Mouse (Mus musculus): ENCODE data around the gene 9530068E07Rik. TPM values are rescaled to one million over a fixed set of nuclear protein-coding genes. Genes with fewer than 3 reads are reported as not detected.

Gene 9530068E07Rik
- total RNA-seq, 4 experiments from 2014 or later, result 55.4 to 66.6 (median 57.7) TPM

DNA sequence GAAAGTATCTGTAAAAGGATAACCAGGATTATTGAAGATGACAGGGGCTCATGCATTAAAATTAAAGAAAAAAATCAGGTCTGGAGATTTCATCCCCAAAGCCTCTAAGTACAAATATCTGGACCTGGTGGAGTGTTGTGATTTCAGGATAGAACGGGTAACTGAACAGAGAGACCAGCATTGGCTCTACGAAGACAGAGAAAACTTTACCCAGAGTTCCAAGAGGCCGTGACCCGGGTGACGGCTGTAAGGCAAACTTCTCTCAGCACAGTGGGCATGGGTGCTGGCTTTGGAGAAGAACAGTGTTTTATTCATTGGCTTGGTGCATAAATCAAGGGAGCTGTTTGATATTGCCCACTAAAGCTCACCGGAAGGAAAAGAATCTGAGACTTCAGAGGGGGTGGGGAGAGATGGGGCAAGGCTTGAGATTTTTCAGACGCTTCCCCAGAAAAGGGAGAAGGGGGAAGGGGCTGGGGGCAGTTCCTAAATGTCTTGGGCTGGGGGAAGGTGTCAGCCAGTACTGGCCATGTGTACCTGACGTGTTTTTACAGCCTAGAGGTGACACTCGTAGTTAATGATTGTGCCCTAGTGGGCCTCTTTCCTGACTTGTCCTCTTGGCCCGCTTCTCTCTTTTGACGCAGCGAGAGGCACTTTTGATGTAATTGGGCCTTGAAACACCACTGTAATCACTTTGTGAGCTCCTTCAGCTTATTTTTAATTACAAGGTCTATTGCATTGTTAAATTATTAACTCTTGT is 24.2 kb downstream of the 9530068E07Rik start:
- DNase-seq (ENCODE audit: low spot score in 2 of 2), result no peak

DNA sequence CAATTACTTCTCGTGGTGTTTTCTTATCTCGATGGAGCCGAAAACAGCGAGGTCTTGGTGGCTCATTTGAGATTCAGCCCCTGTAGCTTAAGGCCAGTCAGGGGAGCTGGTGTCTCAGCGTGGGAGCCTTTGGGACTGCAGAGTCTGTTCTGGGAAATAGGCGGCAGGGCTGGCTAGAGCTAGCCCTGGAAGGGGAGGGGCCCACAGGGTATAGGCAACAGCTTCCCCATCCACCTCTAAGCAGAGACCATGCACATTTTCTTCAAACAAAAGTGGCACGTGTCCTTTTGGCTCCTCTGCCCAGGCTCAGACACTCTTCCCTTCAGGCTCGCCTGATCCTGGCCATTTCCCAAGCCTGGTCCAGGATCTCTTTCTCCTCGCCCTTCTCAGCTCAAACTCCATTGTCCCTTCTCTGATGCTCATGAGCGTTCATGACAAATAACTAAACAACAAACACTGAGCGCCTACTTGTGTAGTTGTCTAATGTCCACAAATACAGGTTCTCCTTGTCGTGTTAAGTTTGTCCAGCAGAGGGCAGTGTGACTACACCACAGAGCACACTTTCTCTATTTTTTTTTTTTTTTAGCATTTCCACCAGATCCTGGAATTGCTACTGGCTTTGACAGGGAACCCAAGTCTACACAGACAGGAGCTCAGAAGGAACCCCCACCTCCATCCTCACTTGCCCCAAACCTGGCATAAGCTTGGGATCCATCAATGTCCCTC is 25.0 kb downstream of the 9530068E07Rik start:
- DNase-seq (ENCODE audit: low spot score in 2 of 2), result peak in 1 of 2 experiments; percentile 66

DNA sequence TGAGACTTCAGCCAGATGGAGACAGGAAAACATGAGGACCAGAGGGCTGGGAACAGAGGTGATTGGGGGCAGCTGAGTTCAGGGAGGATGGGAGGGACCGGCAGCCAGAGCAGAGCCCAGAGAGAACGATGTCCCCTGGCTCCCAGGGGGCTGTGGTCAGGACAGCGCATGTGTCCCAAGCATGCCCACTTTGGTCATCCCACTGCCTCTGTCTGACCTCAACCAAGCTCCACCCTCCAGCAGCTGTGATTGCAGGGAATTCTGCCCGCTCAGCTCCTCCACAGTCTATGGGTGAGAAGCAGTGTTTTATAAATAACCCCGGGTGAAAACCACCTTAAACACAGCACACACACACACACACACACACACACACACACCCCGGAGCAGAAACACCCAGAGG is 33.2 kb downstream of the 9530068E07Rik start:
- no peak for DNase-seq (ENCODE audit: low spot score in 2 of 2)

DNA sequence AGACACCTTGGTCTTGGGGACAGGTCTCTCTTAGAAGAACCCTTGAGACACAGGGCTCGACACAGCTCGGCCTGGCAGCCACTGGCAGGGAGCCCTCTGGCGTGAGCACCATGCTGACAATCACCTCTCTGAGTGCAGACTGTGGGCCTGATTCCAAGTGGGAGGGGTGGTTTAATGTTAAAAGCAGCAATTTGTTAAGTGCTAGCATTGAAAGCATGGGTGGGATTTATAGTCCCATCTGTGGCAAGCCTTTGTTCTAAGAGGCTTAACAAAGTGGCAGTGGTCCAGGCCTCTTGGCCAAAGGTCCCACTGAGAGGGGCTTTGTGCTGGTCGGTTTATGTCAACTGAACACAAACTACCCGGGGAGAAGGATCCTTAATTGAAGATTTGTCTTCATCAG is 35.4 kb downstream of the 9530068E07Rik start:
- DNase-seq (ENCODE audit: low spot score in 2 of 2), result no peak

DNA sequence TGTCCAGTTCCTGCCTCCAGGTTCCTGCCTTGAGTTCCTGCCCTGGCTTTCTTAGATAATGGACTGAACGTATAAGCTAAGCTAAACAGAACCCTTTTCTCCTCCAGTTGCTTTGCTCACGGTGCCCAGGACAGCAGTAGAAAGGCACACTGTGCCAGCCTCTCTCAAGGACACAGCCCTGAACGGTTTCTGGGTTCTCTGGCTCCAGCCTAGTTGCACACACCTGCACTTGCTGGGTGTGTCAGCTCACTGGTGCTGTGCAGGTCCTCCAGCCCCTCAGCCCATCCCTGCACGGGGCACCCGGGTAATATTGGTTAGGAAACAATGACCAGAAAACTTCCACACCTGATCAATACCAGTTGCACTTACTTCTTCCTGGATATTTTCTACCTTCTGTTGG is 35.9 kb downstream of the 9530068E07Rik start:
- DNase-seq (ENCODE audit: low spot score in 2 of 2), result no peak

DNA sequence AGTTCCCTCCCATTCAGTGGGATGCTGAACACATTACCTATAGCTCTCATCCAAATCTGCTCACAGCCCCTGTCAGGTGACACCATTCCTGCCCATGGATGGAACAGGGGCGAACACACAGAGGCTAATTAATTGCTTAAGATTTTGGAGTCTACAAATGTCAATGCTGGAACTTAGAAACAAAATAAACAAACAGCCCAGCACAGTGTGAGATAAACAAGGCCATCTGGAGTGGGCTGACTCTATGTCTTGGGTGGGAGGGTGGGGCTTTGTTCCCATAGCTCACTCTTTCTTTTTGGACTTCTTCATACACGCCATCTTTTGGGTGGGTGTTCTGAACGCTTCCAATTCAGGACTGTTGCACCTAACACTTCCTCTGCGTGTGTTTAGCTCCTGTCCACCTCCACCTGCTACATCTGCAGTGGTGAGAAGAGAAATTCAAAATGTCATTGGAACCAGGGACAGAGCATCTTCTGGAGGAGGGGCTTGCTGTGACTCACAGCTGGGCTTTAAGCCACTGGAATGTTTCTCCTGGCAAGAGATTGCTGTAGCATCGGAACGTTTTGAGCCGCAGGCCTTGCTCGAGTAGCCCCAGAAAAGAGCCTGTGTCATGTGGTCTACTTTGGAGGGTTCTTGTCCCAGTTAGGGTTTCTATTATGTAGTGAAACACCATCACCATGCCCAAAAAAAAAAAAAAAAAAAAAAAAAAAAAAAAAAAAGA is 37.0 kb downstream of the 9530068E07Rik start:
- peak in 1 of 2 experiments; percentile 81 for DNase-seq (ENCODE audit: low spot score in 2 of 2)

DNA sequence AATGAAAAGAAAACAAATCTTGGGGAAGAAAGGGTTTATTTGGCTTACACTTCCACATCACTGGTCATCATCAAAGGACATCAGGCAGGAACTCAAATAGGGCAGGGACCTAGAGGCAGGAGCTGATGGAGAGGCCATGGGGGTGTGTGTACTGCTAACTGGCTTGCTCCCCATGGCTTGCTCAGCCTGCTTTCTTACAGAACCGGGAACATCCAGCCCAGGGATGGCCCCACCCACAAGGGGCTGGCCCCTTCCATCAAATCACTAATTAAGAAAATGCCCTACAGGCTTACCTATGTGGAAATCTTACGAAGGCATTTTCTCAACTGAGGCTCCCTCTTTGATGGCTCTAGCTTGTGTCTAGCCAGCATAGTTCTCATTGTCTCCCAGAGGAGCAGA is 37.6 kb downstream of the 9530068E07Rik start:
- DNase-seq (ENCODE audit: low spot score in 2 of 2), result no peak

DNA sequence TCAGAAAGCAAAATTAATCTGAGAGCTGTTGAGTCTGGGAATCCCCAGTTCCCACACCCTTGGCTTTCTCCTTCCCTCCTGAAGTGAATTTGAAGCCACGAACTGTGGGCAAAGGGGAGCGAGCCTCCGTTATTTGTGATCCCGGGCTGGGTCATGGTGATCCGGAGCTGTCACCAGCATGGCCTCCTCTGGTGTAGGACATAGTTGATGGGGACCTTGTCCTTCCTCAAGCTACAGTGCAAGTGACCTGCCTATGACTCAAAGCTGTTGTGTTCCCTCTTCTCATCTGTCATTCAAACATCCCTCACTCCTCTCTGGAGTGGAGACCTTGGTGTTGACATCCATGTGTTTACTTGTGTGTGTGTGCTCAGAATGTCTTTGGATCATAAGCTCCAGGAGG is 39.2 kb downstream of the 9530068E07Rik start:
- DNase-seq (ENCODE audit: low spot score in 2 of 2), result no peak

DNA sequence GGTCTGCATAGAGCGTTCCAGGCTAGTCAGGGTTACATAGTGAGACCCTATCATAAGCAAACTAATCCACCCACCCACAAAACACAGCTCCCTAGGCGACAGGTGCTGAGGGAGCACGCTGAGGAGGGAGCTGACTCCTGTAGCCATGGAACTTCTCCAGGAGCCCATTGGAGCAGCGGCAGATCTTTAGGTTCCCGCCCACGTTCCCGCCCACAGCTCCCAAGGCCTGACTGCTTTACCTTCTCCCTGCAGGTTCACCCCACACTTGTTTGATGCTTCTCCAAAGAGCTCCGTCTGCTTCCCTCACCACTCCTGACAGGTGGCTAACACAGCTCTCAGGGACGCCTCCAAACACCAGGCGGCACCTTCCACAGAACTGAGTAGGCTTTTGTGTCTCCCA is 40.9 kb downstream of the 9530068E07Rik start:
- peak; percentile 61 to 95 for DNase-seq (ENCODE audit: low spot score in 2 of 2)

DNA sequence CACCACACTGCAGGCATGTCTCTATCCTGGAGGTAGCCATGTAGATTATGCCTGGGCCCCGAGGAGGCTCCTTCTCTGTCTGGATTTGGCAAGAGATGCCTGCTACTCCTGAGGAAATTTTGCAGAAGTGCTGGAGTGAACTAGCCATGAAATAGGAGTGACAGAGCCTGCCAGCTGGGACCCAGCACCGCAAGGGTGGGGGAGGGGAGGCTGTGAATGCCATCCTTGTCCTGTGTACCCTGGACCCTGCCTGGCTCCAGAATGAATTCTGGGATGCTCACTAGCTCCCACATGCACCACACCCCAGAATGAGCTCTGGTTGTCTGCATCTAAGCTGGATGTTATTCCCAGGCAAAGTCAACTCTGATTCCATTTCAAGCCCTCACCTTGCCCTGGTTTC is 44.9 kb downstream of the 9530068E07Rik start:
- DNase-seq (ENCODE audit: low spot score in 2 of 2), result no peak

DNA sequence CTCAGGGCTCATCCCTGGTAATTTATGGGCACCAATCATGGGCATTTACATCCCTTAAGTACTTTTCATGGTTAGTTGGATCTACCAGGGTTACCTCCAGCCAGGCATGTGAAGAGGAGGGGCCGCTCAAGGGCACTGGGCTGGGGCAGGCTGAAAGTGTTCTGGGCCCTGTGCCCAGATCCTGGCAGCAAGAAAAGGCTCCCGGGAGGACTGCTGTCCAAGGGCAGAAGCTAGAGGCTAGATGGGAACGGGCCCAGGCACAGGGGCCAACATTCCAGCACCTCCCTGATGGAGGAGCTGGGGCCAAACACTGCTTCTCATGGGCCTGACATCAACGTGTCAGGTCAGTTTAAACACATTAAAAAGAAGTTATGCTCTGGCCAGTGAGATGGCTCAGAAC is 51.0 kb downstream of the 9530068E07Rik start:
- DNase-seq (ENCODE audit: low spot score in 2 of 2), result no peak

DNA sequence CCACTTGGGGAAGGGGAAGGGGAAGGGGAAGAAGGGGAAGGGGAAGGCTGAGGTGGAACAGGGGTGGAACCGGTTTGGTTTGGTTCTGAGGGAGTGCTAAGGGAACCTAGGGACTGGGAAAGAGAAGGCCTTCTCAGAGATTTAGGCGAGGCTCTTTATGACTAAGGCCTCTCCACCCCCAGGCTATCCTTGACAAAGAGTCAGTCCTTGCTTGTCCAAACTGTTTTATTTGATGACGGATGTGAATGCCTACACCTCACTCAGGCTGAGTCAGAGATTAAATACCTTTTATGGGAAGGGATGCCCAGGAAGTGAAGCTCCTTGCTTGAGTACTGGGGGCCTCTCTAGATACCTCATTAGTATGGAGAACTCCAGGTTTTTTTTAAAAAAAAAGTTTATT is 52.8 kb downstream of the 9530068E07Rik start:
- DNase-seq (ENCODE audit: low spot score in 2 of 2), result no peak

DNA sequence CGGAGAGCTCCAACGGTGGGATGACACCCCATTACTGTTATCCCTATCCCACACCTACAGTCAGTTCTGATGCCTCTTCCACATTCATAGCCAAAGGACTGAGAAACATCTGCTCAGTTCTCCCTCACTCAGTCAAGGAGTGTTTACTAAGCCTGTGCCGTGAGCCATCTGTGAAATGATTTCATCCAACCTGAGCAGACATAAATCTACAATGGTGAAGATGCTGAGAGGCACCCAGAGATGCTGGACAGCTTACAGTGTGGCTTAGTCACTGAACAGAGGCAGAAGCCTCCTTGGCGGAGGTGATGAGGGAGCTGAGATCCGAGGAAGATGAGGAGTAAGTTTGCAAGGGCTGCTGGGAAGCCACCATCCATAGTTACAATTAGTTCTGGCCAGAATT is 62.1 kb downstream of the 9530068E07Rik start:
- peak in 1 of 2 experiments; percentile 27 for DNase-seq (ENCODE audit: low spot score in 2 of 2)

Other genes with a start within 250 kb of the 9530068E07Rik start
- not detected for gene Olfr1371, start 182.4 kb upstream of the 9530068E07Rik start, total RNA-seq (2022)
- gene Skp1a, start 164.4 kb upstream of the 9530068E07Rik start, total RNA-seq (2022), result 100 to 1,000 TPM; 448 to 504 (median 464) TPM
- gene Tcf7, start 113.4 kb upstream of the 9530068E07Rik start, total RNA-seq (2022), result 1 to 10 TPM; 5.9 to 6.6 (median 6.3) TPM
- gene Vdac1, start 35.6 kb upstream of the 9530068E07Rik start, total RNA-seq (2022), result 100 to 1,000 TPM; 535 to 581 (median 570) TPM

All from left cerebral cortex, adult 8-10 months (tissue).